Mouse (Mus musculus) kidney, postnatal 14 days (tissue): Measurements from ENCODE around the gene Tbxas1.

ENCODE experiments used
- DNase-seq: peaks from one replicate; pipeline ENCODE4 v3.0.0; 2022; ENCODE audit warnings: mixed read lengths

Tbxas1 gene

DNA sequence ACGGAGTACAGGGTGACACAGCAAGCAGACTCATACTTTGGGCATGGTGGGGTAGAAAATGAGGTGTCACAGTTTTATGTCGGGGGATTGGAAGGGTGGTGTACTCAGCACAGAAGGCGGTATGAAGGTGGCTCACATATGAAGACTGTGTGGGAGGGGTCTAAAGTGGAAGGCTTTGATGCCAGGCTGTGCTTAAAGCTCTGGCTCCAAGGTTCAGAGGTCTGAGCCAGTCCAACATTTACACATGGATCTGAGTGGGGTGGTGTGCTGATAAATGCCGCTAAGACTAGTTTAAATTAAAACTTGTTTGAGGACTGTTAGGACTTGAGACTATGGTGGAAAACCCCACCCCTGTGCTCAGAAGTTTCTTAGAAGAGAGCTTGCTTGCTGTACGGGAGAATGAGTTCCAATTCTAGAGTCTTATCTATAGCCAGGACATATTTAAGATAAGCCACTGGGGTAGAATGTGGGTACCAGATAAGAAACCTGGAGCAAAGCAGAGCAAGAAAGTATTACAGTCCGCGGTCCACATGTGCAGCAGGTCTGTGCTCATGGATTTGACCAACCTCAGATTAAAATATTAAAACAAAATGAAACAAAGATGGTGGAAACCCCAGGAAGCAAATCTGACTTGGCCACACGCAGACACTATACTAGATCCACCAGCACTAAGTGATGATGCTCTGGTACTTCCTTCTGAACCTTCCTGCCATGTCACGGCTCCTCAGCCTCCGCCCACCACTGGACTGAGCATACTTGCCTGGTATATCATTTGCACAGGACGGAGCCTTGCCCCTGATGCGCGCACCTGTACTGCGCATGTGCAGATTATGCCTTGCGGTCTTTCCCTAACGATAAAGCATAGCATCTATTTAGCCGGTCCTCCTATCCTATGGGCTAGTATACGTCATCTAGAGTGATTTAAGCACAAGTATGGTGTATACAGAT, 48.9 kb downstream of the Tbxas1 start:
- no peak for DNase-seq

DNA sequence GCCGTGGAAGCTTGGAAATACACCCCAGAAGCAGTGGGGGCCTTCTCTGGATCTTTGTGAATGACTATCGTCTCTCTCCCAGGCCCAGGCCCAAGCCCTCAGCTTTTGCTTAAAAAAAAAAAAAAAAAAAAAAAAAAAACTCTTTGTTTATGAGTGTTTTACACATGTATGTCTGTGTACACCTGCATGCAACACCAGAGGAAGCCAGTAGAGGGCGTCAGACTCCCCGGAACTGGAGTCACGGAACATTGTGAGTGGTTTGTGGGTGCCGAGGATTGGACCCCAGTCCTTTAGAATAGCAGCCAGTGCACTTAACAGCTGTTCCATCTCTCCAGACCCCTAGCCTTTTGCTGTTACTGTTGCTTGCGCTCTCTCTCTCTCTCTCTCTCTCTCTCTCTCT, 50.5 kb downstream of the Tbxas1 start:
- no peak for DNase-seq

DNA sequence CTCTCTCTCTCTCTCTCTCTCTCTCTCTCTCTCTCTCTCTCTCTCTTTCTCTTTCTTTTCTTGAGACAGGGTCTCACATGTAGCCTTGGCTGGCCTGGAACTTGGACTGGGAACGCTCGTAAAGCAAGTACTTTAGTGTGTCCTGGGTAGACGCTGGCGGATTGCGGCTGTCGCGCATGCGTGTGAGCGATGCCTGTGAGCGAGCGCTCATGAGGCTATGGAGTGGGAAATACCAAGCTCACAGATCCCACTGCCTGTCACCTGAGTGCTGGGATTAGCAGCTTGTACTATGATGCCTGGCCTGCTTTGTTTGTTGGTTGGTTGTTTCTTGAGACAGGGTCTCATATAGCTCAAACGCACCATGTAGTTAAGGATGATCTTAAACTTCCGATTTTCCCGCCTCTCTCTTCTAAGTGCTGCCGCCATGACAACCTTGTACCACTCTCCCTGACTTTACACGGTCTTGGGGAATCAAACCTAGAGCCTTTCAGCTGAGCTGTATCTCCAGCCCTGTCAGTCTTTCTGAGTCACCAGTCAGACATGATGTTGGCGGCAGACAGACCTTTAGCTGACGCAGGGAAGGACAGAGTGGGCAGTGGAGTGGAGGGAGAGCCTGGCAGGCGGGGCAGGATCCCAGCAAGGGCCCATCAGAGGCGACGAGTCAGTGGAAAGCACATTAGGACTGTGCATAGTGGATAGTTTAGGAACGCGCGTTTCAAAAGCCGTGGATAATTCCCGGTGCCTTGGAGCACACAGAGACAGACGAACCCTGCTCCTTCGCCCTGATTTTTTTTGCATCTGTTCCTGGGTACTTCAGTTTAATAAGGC, 51.1 kb downstream of the Tbxas1 start:
- DNase-seq: no peak

DNA sequence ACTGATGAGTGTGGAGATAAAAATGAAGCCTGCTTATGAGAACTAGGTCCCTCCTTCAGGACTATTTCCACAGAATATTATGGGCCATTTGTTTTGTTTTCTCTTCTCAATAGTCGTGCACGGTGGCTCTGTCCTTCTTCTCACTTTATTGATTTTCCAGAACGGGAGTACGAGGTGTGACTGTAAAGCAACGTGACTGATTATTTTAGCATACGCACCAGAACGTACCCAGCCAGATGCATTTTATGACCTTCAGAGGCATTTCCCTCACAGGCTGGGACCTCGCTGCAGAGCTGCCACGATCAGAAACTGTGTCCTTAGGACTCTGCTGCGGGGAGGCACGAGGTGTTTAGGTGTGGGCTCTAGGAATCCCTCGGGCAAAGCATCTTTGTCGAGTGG, 51.8 kb downstream of the Tbxas1 start:
- no peak for DNase-seq

DNA sequence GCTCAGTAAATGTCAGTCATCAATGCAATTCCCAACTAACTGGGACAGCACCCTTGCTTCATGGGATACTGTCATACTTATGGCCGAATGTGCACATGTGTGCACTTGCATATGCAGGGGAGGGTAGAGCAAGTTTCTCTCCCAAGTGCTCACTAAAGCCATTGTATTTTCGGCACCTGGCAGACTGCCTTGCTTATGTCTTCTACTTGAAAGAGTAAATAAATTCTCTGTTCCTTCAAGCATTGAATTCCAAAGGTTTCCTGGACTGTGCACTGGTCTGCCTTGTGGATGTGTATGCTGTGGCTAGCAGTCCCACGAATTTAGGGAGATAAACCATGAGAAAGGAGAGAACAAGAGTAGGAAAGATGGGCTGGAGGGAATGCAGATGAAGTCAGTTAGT, 53.3 kb downstream of the Tbxas1 start:
- DNase-seq: peak; percentile 57

DNA sequence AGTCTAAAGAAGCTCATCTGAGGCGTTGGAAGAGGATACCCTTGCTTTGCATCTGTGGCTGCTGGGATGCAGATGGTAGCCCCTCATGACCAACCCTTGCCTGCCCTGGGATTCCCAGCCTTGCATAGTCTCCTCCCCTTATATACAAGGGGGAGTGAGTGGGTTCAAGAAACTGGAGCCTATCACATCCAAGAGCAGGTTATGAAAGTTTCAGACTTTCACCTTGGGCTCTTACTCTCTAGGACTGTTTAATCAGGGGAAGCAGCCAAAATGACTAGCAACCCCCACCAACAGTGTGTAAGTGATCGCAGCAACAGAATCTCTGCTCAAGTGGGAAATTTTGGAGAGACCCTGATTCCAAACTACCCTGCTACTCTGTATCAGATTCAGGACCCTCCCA, 60.8 kb downstream of the Tbxas1 start:
- DNase-seq: no peak

DNA sequence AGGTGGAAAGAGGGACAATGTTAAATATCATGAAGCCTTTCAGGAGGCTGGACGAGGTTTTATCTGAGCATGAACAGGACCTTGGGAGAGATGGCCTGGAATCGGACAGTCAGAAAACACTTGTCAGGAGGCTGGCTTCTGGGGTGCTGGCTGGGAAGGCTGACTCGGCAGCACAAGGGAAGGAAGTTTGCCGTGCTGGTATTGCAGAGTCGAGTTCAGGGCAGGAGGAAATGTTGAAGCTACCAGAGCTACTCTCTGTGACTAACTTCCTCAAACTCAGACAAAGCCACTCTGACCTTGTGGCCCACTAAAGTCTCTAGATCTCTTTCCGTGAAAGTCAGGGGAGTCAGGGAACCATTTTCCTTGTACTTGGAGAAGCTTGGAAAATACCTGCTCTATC, 63.2 kb downstream of the Tbxas1 start:
- DNase-seq: no peak

DNA sequence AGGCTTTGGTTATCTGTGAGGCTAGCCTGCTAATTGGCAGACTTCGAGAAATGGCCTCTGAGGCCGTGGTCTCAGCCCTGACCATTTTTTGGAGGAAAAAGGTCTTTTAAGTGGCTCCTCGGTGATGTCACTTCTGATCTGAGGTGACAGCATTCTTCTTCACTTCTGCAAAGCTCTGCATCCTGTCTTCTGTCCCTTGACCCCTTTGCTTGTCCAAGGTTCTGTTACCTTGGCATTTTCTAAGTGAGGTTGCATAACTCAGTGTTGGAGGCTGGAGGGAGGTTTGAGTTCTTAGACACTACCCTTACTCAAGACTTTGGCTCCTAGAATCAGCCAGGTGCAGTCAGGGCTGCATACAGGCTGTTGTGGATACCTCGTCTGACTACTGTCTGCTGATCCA, 63.9 kb downstream of the Tbxas1 start:
- no peak for DNase-seq

DNA sequence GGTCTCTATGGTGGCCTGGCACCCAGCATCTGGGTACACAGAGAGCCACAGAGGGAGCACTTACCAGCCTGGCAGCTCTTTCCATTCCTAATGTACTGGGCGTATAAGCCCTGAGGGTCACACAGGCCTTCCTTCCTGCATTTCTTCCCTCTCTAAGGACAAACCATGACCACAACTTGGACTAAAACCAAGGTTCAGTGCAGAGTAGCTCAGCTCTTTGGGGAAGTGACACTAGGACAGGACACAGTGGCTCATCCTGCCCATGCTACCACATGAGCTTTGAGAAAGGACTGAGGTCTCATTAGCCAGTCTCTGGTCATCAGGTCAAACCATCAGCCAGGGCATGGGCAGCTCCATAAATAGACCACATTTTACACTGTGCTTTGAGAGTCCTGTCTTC, 65.8 kb downstream of the Tbxas1 start:
- peak; percentile 48 for DNase-seq

DNA sequence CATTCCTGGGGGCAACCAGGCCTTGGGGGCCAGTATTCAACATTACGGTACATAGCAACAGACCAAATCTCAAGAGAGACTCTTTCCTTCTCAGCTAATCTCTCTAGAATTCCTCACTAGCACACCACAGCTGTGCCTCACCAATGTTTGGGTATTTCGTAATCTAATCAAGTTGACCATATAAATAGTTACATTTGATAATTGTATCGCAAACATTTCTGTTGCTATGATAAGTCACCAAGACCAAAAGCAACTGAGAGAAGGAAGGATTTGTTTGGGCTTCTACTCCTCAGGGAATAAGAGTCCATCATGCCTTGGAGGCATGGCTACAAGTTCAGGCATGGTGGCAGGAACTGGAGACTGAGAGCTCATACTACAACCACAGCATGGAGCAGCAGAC, 67.6 kb downstream of the Tbxas1 start:
- no peak for DNase-seq

DNA sequence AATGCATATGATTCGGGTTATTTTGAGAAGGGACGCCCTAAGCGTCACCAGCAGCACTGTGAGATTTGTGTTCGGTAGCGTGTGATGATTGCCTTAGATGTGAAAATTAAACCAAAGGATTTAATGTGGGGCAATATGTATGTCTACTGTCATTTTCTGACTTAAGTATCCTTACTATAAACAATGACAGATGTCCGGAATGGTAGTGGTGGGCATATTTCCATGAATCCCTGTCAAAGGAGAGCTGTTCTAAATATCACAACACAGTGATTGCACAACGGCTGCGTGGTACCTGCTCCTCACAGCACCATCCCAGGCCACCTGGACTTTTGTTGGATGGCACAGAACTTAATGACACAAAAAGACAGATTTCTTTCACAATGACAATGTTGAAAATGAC, 69.2 kb downstream of the Tbxas1 start:
- DNase-seq: no peak

DNA sequence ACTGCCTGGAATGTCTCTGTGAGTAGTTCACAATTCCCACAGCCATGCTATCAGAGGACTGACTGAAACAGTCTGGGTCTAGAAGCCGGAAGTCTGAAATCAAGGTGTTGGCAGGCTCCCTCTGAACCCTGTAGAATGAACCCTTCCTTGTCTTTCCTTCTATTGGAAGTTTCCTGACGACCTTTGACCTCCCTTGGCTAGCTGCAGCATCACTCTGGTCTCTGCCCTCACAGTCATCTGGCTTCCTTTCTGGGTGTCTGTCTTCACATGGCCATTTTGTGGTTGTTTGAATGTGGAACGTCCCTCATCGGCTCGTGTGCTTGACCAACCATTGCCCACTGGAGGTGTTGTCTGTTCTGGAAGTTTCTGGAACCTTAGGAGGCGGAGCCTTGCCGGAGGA, 69.6 kb downstream of the Tbxas1 start:
- no peak for DNase-seq

DNA sequence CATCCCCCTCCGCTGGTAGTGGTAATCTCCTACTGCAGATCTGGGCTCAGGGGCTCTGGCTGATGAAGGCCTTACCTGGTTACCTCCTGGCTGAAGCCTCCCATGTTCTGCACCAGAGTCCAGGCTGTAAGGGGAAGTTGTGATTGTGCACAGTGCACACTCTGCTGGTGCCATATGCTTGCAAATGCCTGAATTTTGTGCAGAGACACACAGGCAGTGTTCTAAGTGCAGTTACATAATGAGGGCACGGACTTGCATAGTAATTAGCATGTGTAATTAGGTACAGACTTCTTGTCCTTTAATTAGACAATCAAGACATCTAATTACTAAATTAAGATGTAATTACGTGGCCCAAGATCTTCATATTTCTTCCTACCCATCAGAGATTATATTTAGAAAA, 70.5 kb downstream of the Tbxas1 start:
- DNase-seq: no peak

DNA sequence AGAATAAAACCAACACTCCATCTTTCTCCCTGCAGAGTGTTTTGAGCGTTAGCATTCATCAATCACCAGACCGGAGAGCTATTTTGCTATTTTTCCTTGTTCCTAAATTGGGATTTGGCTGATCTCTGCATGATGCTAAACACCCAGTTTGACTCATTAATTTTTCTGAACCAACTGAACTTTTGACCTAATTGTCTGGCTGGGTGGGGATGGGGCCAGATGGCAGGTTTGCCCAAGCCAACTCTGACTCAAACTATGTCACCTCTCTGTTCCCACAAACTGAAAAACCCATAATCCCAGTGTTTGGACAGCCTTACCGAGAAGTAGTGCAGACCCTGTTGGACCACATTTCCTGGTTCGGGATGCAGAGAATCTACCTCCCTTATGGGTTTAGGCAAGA, 72.1 kb downstream of the Tbxas1 start:
- DNase-seq: no peak

DNA sequence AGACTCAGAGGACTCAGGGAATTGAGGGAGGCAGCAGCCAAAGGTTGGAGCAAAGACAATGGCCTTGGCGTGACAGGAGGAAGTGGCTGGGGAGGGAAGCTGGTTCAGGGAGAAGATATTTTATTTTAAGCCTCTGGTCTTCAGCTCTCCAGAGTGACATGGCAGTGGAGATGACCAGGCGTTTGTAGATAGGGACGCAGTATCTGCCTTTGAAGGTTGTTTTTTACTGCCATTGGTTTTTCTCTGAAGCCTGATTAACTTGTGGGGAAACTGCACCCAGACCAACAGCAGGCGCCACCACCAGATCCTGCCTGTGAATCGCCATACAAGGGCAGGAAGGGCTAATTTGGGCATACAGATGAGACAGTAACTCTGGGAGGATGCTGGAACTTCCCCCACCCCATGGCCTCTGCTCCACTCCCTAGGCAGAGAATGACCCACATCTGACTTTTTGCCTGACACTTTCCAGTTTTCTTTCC, 74.5 kb downstream of the Tbxas1 start:
- DNase-seq: peak; percentile 56

DNA sequence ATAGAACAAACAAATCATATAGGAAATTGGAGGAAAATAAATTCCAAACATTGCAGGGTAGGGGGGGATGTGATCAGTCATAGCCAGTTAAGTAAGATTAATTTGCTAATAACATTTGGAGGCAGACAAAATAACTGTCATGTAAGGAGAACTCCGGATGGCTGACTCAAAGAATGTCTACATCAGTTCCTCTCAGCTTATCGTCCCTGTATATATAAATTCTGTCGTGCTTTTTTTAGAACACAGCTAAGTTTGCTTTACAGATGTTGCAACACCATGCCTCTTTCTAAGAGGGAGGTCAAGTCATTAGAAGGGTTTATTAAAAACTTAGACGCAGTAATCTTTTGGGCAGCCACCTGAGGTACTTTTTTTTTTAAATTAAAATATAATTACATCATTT, 75.1 kb downstream of the Tbxas1 start:
- no peak for DNase-seq

DNA sequence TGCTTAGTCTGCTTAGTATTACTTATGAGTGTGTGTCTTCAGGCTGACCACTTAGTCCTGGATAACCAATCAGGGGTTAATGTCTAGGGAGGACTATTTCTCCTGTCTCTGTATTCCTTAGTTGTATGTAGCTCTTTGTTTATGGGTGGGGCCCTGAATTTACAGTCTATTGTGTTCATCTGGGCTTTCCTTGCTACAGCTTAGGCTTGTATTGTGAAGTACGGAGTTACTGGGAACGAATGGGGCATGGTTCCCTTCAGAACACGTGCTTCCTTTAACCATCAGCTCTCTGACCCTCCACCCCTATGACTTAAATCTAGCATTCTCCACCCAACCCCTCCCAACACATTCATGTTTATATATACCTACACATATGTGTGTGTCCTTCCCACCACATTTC, 75.6 kb downstream of the Tbxas1 start:
- DNase-seq: no peak

DNA sequence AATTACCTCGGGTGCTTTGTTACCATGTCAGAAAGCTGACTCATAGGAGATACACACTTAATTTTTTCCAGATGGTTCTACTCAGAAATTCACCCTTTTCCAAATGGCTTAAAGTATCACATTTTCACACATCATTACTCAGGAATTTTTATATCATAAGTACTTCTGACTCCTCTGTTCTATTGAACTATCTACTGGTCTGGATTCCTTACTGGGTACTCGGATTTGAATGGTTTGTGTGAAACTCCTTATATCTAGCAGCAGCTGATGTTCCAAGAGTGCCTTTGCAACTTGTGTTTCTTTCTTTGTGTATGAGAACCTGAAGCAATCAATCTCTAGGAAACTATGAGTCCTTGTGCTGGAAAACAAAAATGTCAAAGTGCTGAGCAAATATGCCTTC, 81.4 kb downstream of the Tbxas1 start:
- DNase-seq: no peak

DNA sequence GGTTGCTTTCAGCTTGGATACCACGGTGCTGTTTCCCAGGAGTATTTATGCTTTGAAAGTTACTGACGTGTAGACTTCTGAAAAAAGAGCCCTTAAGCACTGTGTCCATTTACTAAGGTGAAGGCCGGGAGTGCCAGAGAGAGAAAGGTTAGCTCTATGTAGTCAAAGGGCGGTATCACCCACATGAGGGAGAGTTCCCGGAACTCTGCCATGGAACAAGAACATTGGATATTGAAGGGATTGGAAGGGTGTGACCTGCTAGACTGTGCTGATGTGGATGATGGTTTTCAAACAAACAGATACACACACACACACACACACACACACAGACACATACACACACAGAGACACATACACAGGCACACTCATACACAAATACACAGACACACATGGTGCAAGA, 82.0 kb downstream of the Tbxas1 start:
- no peak for DNase-seq

DNA sequence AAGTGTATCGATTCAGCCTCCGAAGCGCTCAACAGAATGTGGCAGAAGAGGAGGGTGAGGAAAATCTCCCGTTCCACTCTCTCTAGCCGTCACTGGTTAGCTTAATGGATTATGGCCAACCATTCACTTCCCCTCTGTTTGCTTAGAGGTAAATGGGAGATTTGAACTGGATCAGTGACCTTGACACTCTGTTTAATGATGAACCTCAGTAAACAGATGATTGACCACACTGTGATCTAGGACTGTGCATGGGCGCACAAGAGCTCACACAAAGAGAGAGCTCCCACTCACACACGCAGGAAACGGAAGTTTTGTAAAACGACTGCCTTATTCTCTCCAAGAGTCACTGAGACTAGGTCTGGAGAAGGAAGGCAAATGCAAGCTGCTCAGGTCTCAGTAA, 84.3 kb downstream of the Tbxas1 start:
- DNase-seq: no peak

DNA sequence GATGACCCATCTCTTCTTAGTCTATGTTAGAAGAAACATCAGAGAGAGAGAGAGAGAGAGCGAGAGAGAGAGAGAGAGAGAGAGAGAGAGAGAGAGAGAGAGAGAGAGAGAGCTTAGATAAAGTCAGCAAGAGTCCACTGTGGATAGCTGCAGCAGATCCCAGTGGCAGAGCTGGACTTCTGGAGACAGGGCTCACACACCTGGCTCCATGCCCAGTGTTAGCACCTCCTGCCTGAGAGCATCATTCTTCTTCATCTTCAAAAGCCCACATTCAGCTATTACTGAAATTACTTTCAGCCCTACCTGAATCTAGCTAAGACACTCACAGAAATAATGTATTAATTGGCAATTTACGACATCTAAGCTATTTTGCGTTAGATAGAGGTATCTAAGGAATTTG, 85.2 kb downstream of the Tbxas1 start:
- DNase-seq: no peak

DNA sequence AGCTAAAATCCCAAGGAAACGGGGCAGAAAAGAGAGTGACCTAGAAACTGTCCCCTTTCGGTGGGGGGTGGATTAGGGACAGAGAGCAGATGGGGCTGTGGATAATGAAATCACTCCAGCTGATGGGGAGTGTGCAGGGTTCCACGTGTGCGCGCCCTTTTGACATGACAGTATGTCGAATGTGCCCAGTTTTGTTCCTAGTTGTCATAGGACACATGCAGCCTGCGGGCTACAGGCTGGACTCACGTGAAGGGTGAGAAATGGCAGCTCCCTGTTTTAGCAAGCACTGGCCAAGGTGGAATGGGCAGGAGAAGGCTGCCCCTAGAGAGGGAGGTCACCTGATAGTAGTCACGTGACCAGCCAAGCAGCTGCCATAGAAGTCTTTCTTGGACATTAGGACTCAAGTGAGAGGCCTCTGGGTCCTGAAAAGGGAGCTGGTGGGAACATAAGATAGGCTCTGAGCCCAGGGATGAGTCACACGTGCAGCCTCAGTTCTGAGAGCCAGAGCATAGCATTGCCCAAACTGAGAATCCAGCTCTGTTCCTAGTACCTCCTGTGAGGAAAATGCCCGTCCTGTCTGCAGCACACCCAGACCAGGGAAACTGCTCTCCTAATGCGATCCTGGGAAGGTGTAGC, 85.7 kb downstream of the Tbxas1 start:
- DNase-seq: no peak

DNA sequence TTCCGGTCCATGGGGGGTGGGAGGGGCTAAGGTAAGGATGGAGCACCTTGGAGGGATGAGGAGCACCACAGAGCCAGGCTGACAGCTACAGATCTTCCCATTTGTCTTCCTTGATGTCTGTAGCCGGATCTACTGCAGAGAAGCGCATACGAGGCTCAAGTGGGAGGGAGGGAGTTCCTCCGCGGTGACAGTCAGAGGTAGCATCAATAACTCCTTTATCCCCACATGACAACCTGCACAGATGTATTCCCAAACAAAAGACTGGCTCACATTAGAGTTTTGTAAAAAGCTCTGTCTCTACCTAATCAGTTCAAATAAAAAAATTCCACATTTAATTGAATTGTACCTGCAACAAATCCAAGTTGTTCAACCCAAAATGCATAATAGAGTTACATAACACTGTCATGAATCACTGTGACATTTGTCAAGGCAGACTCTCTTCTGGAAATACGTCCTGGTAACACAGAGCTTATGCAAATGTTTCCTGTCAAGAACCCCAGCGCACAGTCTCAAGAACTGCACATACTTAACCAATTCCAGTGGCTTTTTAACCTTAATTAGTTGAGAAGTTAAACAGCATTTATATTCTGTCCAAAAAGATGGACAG, 86.3 kb downstream of the Tbxas1 start:
- DNase-seq: no peak
